Mouse (Mus musculus) liver, postnatal 0 days (tissue): ENCODE results near the gene Gpsm3. TPM values are rescaled to one million over a fixed set of nuclear protein-coding genes. Genes with fewer than 3 reads are reported as not detected.
A peak's percentile ranks its signal among the peaks of the same experiment; 100 is the strongest.

ENCODE experiments used
- ATAC-seq: fragments of 200-750 bp; cut with Nextera tagmentation; 2 replicates; pipeline ENCODE4 v1.8.0; 2017; ENCODE audit warnings: mild to moderate bottlenecking, moderate library complexity
- DNase-seq: peaks from one replicate; pipeline ENCODE4 v3.0.0-alpha.2; 2016
- H3K27ac ChIP-seq: fragments of 300-500 bp; sonication (generic); 2 replicates; pipeline ENCODE4 v1.5.1; 2014; ENCODE audit warnings: antibody characterized with exemption, moderate library complexity, mild to moderate bottlenecking, low read depth
- H3K27me3 ChIP-seq: fragments of 300-500 bp; sonication (generic); 2 replicates; pipeline ENCODE4 v1.6.1; 2014; ENCODE audit warnings: low read length, control low read depth, mixed read lengths; ENCODE audit not compliant: insufficient read depth
- H3K36me3 ChIP-seq: fragments of 300-500 bp; sonication (generic); replicated peaks from 2 replicates; pipeline ENCODE4 v1.6.1; 2014; ENCODE audit warnings: mild to moderate bottlenecking, control low read depth, low read length, moderate library complexity, mixed read lengths; ENCODE audit not compliant: insufficient read depth
- H3K4me1 ChIP-seq: fragments of 300-500 bp; sonication (generic); 2 replicates; pipeline ENCODE4 v1.6.1; 2014; ENCODE audit warnings: antibody characterized with exemption, mild to moderate bottlenecking, control low read depth; ENCODE audit not compliant: insufficient read depth
- H3K4me2 ChIP-seq: fragments of 300-500 bp; sonication (generic); 2 replicates; pipeline ENCODE4 v1.6.1; 2014; ENCODE audit warnings: low read depth, mild to moderate bottlenecking, low read length, moderate library complexity, mixed read lengths
- H3K4me3 ChIP-seq: fragments of 300-500 bp; sonication (generic); 2 replicates; pipeline ENCODE4 v1.5.1; 2014; ENCODE audit warnings: low read depth, low read length
- H3K9ac ChIP-seq: fragments of 300-500 bp; sonication (generic); replicated peaks from 2 replicates; pipeline ENCODE4 v1.6.1; 2014; ENCODE audit warnings: mild to moderate bottlenecking, moderate library complexity
- H3K9me3 ChIP-seq: fragments of 300-500 bp; sonication (generic); 2 replicates; pipeline ENCODE4 v1.6.1; 2016; ENCODE audit warnings: mild to moderate bottlenecking, control low read depth, low read length, mixed read lengths
- CTCF ChIP-seq: sonication (generic); IDR thresholded peaks from 2 replicates; pipeline ENCODE4 v1.5.1; 2016; ENCODE audit warnings: antibody characterized with exemption, low read depth
- EP300 ChIP-seq: IDR thresholded peaks from 2 replicates; pipeline ENCODE4 v1.6.1; 2016; ENCODE audit warnings: antibody characterized with exemption, low read depth, mild to moderate bottlenecking
- WGBS: fragments of 180-500 bp; shearing (Covaris S2); extraction: QIAGEN DNeasy Blood & Tissue Kit; methylation state at CpG from one replicate; pipeline ENCODE4 v1.1.7; 2014; ENCODE audit not compliant: insufficient replicate concordance; 5-methylcytosine and 5-hydroxymethylcytosine counted together
- polyA plus RNA-seq: library from polyadenylated mRNA; unstranded; fragments of >200 nt; fragmentation: Nextera tagmentation; extraction: Ambion mirVana; gene quantifications from 2 replicates; pipeline ENCODE4 v1.2.1, GENCODE M21; 2015

Gene Gpsm3
- polyA plus RNA-seq, 1 experiment from 2014 or later = 24.7 TPM

- DNase-seq (no peak), ATAC-seq (no peak)
- Histone ChIP-seq H3K36me3 (peaks cover 6% of the 10 kb centered on the region; the same call in 1 of the 2 replicates), H3K4me2 (peak overlapping the region; percentile 92), H3K9ac (peak overlapping the region; percentile 72; the same call in 1 of the 2 replicates), H3K27me3 (peaks cover 43% of the 10 kb centered on the region), H3K4me3 (peak overlapping the region; percentile 66), H3K9me3 (no peaks in the 10 kb centered on the region; the same call in 1 of the 2 replicates), H3K4me1 (peaks cover 49% of the 10 kb centered on the region), H3K27ac (peak overlapping the region; percentile 88; the same call in 1 of the 2 replicates)
- no peak for TF ChIP-seq CTCF
- no peak for TF ChIP-seq EP300
- WGBS = 53% methylated on average over 5 of the region's 5 CpGs
Observed at GRCm38 (mm10) chr17:34628644-34628967, 39.0 kb downstream of the Gpsm3 start.

DNA sequence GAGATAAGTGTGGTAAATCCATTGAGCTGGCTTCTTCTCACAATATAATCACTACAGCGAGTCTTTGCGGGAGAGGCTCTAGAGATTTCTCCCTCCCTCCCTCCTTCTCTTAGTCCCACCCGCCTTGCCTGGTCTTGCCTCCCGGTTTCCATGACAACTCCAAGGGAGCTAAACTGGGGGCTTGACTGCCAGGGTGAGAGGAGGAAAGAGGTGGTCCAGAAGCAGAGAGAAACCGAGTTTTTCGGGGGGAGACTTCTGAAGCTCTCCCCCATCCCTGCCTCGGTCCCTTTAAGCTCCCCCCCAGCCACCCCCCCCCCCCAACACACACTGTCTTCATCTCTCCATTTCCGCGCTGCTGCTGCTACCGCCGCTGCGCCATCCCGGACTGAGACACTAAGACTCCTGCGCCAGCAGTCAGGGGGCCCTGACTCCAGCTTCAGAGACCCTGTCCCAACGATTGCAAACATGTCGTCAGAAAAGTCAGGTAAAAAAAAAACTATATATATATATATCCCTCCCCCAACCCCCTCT lies 39.7 kb downstream of the Gpsm3 start, which contains the start of gene Prrt1:
TSS of gene Prrt1 (plus strand) at position 313 of the 531 bp plus-strand sequence.
- peak within 1 kb of the TSS; percentile 92 for H3K4me2 ChIP-seq
- no peak for TF ChIP-seq CTCF
- TF ChIP-seq EP300 = no peak
- H3K27ac ChIP-seq = peak within 1 kb of the TSS; percentile 88; the same call in 1 of the 2 replicates
- peaks cover 49% of the 10 kb centered on the region for H3K4me1 ChIP-seq
- H3K27me3 ChIP-seq = peaks cover 43% of the 10 kb centered on the region
- peak within 1 kb of the TSS; percentile 72; the same call in 1 of the 2 replicates for H3K9ac ChIP-seq
- peak within 1 kb of the TSS; percentile 66 for H3K4me3 ChIP-seq
- WGBS = 15% methylated on average over 16 of the region's 16 CpGs
- no peaks in the 10 kb centered on the region; the same call in 1 of the 2 replicates for H3K9me3 ChIP-seq
- H3K36me3 ChIP-seq = peaks cover 6% of the 10 kb centered on the region; the same call in 1 of the 2 replicates
- ATAC-seq (no peak), DNase-seq (no peak)

- Histone ChIP-seq H3K4me2 (no peak overlapping the region), H3K9ac (no peak overlapping the region), H3K27me3 (peaks cover 43% of the 10 kb centered on the region), H3K4me3 (no peak overlapping the region), H3K27ac (no peak overlapping the region), H3K9me3 (no peaks in the 10 kb centered on the region; the same call in 1 of the 2 replicates), H3K36me3 (peaks cover 5% of the 10 kb centered on the region; the same call in 1 of the 2 replicates), H3K4me1 (peaks cover 49% of the 10 kb centered on the region)
- 21% methylated on average over 12 of the region's 12 CpGs for WGBS
- DNase-seq (no peak), ATAC-seq (no peak)
- TF ChIP-seq EP300 (no peak), CTCF (no peak)
Observed at GRCm38 (mm10) chr17:34629796-34630603, 40.4 kb downstream of the Gpsm3 start.

- H3K9me3 ChIP-seq = no peaks in the 10 kb centered on the region; the same call in 1 of the 2 replicates
- DNase-seq (no peak), ATAC-seq (no peak)
- peaks cover 49% of the 10 kb centered on the region for H3K4me1 ChIP-seq
- TF ChIP-seq CTCF (no peak), EP300 (no peak)
- peak overlapping the region; percentile 62 for H3K4me2 ChIP-seq
- peaks cover 43% of the 10 kb centered on the region for H3K27me3 ChIP-seq
- no peak overlapping the region for H3K9ac ChIP-seq
- no peaks in the 10 kb centered on the region for H3K36me3 ChIP-seq
- peak overlapping the region; percentile 27 for H3K4me3 ChIP-seq
- H3K27ac ChIP-seq = no peak overlapping the region
- 2% methylated on average over 37 of the region's 48 CpGs for WGBS
Observed at GRCm38 (mm10) chr17:34630761-34631301, 41.2 kb downstream of the Gpsm3 start.

GRCm38 (mm10) chr17:34631647-34632046 lies 42.0 kb downstream of the Gpsm3 start:
- no peak overlapping the region for H3K9ac ChIP-seq
- peak overlapping the region; percentile 69 for H3K4me2 ChIP-seq
- no peaks in the 10 kb centered on the region; the same call in 1 of the 2 replicates for H3K9me3 ChIP-seq
- no peak overlapping the region for H3K27ac ChIP-seq
- H3K4me1 ChIP-seq = peaks cover 42% of the 10 kb centered on the region
- DNase-seq (no peak), ATAC-seq (no peak)
- peak overlapping the region; percentile 39 for H3K4me3 ChIP-seq
- no peaks in the 10 kb centered on the region for H3K36me3 ChIP-seq
- peaks cover 43% of the 10 kb centered on the region for H3K27me3 ChIP-seq
- no peak for TF ChIP-seq CTCF
- no peak for TF ChIP-seq EP300
- 14% methylated on average over 11 of the region's 12 CpGs for WGBS

DNA sequence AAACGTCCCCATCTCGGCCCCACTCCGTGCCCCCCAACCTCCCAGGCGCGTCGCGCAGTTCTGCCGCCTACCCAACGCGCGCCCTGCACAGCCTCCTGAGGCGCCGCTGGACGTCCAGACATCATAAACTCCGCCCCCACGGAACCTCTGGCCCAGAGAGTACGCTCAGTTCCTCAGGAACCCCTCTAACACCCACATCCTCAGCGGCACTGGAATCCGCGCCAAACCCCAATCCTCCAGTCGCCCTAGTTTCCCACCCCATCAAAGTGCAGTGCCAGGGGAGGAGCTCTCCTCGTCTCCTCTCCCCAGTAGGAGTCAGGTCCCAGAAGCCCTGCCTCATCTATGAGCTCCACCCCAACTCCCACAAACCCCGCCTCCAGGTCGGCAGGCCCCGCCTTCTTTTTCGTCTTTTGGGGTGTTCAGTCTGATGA lies 42.7 kb downstream of the Gpsm3 start:
- Histone ChIP-seq H3K27me3 (peaks cover 43% of the 10 kb centered on the region), H3K9me3 (no peaks in the 10 kb centered on the region; the same call in 1 of the 2 replicates), H3K4me3 (peak overlapping the region; percentile 39), H3K4me2 (peak overlapping the region; percentile 69), H3K27ac (peak overlapping the region; percentile 57; the same call in 1 of the 2 replicates), H3K36me3 (no peaks in the 10 kb centered on the region), H3K9ac (no peak overlapping the region), H3K4me1 (peaks cover 36% of the 10 kb centered on the region)
- 2% methylated on average over 26 of the region's 26 CpGs for WGBS
- TF ChIP-seq EP300 (no peak), CTCF (no peak)
- ATAC-seq (peak; percentile 32), DNase-seq (peak; percentile 73)
